ENCODE assay signal across 8 mouse cellular contexts in the genomic region with DNA sequence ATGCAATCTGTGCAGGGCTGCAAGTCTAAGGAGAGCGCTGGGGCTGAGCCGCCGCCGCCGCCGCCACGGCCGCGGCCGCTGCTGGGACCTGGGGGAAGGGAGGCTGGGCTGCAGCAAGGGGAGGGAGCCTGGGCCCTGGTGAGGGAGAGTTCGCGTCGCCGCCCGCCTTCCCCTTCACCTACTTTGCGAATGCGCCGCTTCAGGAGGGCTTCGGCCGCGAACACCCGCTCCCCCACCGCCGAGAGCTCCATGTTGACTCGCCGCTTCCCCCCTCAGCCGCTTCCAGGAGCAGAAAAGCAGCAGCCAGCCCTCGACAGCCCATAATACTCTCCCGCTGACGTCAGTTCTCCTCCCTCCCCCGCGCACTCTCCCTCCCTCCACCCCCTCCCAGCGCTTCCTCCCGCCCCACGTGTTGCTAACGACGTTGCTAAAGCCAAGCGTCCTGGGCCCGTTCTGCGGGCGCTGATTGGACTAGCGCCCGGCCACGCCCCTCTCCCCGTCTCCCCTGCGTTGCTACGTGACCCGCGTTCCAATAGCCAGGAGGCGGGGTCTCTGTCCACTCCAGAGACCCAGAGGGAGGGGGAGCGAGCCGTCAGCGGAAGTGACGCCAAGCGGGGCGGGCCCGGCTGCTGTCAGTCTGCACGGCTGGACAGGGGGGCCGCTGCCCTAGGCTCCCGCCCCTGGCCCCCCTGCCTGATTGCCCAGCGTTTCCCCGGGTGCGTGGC. TPM values are rescaled to one million over a fixed set of nuclear protein-coding genes. Genes with fewer than 3 reads are reported as not detected.
DNase-seq lines count a peak whose midpoint lies in the region; ATAC-seq lines count a peak whose summit lies in the region.

Gene Cbx8, minus strand, starts transcription at position 370 of the 725 bp plus-strand sequence.

- H3K4me1 ChIP-seq in intestine, embryonic 14.5 days (replicated peaks; ENCODE audit: control insufficient read depth, insufficient read depth, low read length) = peaks cover 51% of the 10 kb centered on the region

- DNase-seq in adrenal gland, adult (ENCODE audit: inconsistent age in 2 of 2, low spot score in 1 of 2) = peak; percentile 100
- DNase-seq in embryo, embryonic 10.5 days (ENCODE audit: low spot score) = peak; percentile 100
- DNase-seq in gastrocnemius, postnatal 14 days = peak; percentile 99
- peak; percentile 98 for DNase-seq in intestine, embryonic 14.5 days (ENCODE audit: low spot score)
- DNase-seq in left cerebral cortex, postnatal 14 days (ENCODE audit: low spot score in 2 of 2) = peak; percentile 99 to 100
- DNase-seq in mesoderm, embryonic 11.5 days (ENCODE audit: low read depth, low spot score) = peak; percentile 100
- peak; percentile 99 to 100 for DNase-seq in right cerebral cortex, postnatal 36 days (ENCODE audit: low spot score in 2 of 2)
- DNase-seq in yolk sac, embryonic 10.5 days (ENCODE audit: low spot score) = peak; percentile 100

- intact Hi-C loops in gastrocnemius, postnatal 14 days (cut with DNase I; ENCODE audit: low total_unique reads) = no loop called here
- intact Hi-C loops in left cerebral cortex, postnatal 14 days (cut with DNase I) = no loop called here

- peaks cover 7% of the 10 kb centered on the region for H3K36me3 ChIP-seq in intestine, embryonic 14.5 days (ENCODE audit: control insufficient read depth, insufficient read depth, low read length)

- H3K9ac ChIP-seq in intestine, embryonic 14.5 days (ENCODE audit: low read length) = peak within 1 kb of the TSS; percentile 57

- peak; percentile 90 for ATAC-seq in intestine, embryonic 14.5 days (replicated peaks; ENCODE audit: low FRiP score, low TSS enrichment, low read depth)

- peak within 1 kb of the TSS; percentile 48; the same call in 1 of the 2 replicates for H3K27ac ChIP-seq in intestine, embryonic 14.5 days (ENCODE audit: low read depth)

- H3K9me3 ChIP-seq in intestine, embryonic 14.5 days (ENCODE audit: control insufficient read depth, low read length) = no peaks in the 10 kb centered on the region

- peak within 1 kb of the TSS; percentile 97 for H3K4me2 ChIP-seq in intestine, embryonic 14.5 days (ENCODE audit: low read length)

- WGBS in intestine, embryonic 14.5 days = under 1% methylated on average over 63 of the region's 63 CpGs

- peak within 1 kb of the TSS; percentile 68 for H3K4me3 ChIP-seq in intestine, embryonic 14.5 days (ENCODE audit: low read depth, low read length)

- peaks cover 81% of the 10 kb centered on the region for H3K27me3 ChIP-seq in intestine, embryonic 14.5 days (replicated peaks; ENCODE audit: control insufficient read depth, insufficient read depth, low read length)

RNA-seq across cellular contexts. Expression of gene Cbx8, which starts in this region (rescaled TPM):
- total RNA-seq in gastrocnemius, postnatal 14 days (2021) = 1 to 10 TPM; 2.1 to 2.7 TPM
- 7.7 and 11.4 TPM in 2 replicates for polyA plus RNA-seq in intestine, embryonic 14.5 days (2014; fragmentation: Nextera tagmentation; extraction: Ambion mirVana)
- 10 to 100 TPM; 12.9 to 15.4 TPM for total RNA-seq in left cerebral cortex, postnatal 14 days (2021)

Comparison
In these comparisons a context has a peak if more than half of its experiments do, and no peak if none do; other contexts are left out.
1. Peak in every context shown above with its lines: DNase-seq, ATAC-seq, H3K4me3 ChIP-seq and H3K27ac ChIP-seq.